Mouse (Mus musculus) embryonic facial prominence, embryonic 11.5 days (tissue): ENCODE results near the gene Lpar3. TPM values are rescaled to one million over a fixed set of nuclear protein-coding genes. Genes with fewer than 3 reads are reported as not detected.

Source experiments
- ATAC-seq: fragments of 200-750 bp; cut with Nextera tagmentation; replicated peaks from 2 replicates; pipeline ENCODE4 v1.8.0; 2017; ENCODE audit warnings: low read depth; ENCODE audit not compliant: insufficient number of reproducible peaks, low FRiP score, low TSS enrichment
- DNase-seq: peaks from one replicate; pipeline ENCODE4 v3.0.0-alpha.2; 2015; ENCODE audit warnings: low spot score
- H3K27ac ChIP-seq: fragments of 300-500 bp; sonication (generic); replicated peaks from 2 replicates; pipeline ENCODE4 v1.5.1; 2014; ENCODE audit warnings: mild to moderate bottlenecking, low read depth, low read length, control low read depth
- H3K27me3 ChIP-seq: fragments of 300-500 bp; sonication (generic); 2 replicates; pipeline ENCODE4 v1.6.1; 2014; ENCODE audit warnings: mild to moderate bottlenecking, low read length, moderate library complexity, mixed read lengths; ENCODE audit not compliant: control insufficient read depth, insufficient read depth
- H3K36me3 ChIP-seq: fragments of 300-500 bp; sonication (generic); replicated peaks from 2 replicates; pipeline ENCODE4 v1.6.1; 2014; ENCODE audit warnings: low read depth, mild to moderate bottlenecking, low read length, moderate library complexity, mixed read lengths; ENCODE audit not compliant: control insufficient read depth, insufficient read depth
- H3K4me1 ChIP-seq: fragments of 300-500 bp; sonication (generic); 2 replicates; pipeline ENCODE4 v1.6.1; 2014; ENCODE audit warnings: low read length, mixed read lengths; ENCODE audit not compliant: control insufficient read depth, insufficient read depth
- H3K4me2 ChIP-seq: fragments of 300-500 bp; sonication (generic); 2 replicates; pipeline ENCODE4 v1.6.1; 2014; ENCODE audit warnings: low read depth, mild to moderate bottlenecking, control low read depth, low read length, moderate library complexity
- H3K4me3 ChIP-seq: fragments of 300-500 bp; sonication (generic); 2 replicates; pipeline ENCODE4 v1.5.1; 2014; ENCODE audit warnings: low read depth, low read length, control low read depth
- H3K9ac ChIP-seq: fragments of 300-500 bp; sonication (generic); replicated peaks from 2 replicates; pipeline ENCODE4 v1.6.1; 2014; ENCODE audit warnings: mild to moderate bottlenecking, control low read depth, low read length
- H3K9me3 ChIP-seq: fragments of 300-500 bp; sonication (generic); replicated peaks from 2 replicates; pipeline ENCODE4 v1.6.1; 2016; ENCODE audit warnings: mild to moderate bottlenecking, low read length, inconsistent platforms, mixed read lengths; ENCODE audit not compliant: control insufficient read depth
- WGBS: fragments of 180-500 bp; shearing (Covaris S2); extraction: QIAGEN DNeasy Blood & Tissue Kit; methylation state at CpG from one replicate; pipeline ENCODE4 v1.1.7; 2014; 5-methylcytosine and 5-hydroxymethylcytosine counted together
- polyA plus RNA-seq: library from polyadenylated mRNA; unstranded; fragments of >200 nt; fragmentation: Nextera tagmentation; extraction: Ambion mirVana; gene quantifications from 2 replicates; pipeline ENCODE4 v1.2.1, GENCODE M21; 2014

The Lpar3 gene
- polyA plus RNA-seq, 1 experiment from 2014 or later, result 0.88 TPM

DNA sequence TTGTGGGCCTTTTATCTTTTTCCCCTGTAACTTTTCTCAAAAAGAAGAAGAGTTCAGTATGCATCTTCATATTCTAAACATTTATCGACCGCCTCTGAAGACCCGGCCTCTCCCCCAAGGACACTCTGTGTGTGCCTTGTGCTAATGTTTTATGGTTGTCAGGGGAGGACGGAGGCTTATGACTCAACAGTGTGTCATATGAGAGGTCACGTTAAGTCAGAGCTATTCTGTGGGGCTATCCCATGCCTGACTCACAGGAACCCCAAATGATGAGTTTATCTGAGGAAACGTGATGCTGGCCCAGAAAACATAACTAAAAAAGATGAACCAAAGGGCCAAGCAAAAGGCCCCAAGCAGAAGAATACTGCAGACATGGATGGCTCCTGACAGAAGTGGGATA, 31.0 kb downstream of the Lpar3 start:
- Histone ChIP-seq H3K36me3 (no peaks in the 10 kb centered on the region), H3K9ac (no peak overlapping the region), H3K27me3 (no peaks in the 10 kb centered on the region), H3K9me3 (no peaks in the 10 kb centered on the region), H3K27ac (no peak overlapping the region), H3K4me2 (no peak overlapping the region), H3K4me1 (no peaks in the 10 kb centered on the region), H3K4me3 (no peak overlapping the region)
- DNase-seq, result no peak
- WGBS, result 83% methylated on average over 6 of the region's 6 CpGs
- ATAC-seq, result no peak

DNA sequence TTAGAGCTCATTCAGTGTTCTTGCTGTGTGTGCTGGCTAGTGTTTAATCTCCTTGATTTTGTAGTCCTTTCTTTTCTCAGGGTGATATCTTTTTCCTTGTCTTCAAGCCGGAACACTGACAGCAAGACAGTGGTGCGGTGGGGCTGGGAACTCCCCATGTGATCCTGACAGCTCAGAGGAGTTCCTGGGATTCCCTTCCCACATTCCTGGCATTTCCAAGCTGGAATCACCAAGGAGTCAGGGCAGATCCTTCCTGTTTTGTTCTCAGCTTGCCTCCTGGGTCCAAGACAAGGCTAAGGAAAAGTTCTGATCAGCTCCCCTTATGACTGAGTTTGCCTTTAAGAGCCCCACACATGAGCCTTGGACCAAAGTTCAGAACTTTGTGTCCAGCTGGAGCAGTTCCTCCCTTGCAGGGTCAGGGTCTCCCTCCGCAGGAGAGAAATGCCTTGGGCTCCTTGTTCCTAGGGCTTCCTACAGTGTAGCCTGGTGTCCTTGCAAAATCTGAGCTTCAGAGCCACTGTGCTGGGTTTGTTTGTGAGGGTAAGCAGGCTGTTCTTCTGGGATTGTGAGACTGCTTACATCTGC, 33.1 kb downstream of the Lpar3 start:
- H3K9me3 ChIP-seq, result no peaks in the 10 kb centered on the region
- no peak overlapping the region for H3K4me2 ChIP-seq
- no peak for ATAC-seq

GRCm38 (mm10) chr3:146255123-146255522, 34.4 kb downstream of the Lpar3 start:
- H3K9ac ChIP-seq, result no peak overlapping the region
- WGBS, result 91% methylated on average over 5 of the region's 5 CpGs
- no peak overlapping the region for H3K4me2 ChIP-seq
- H3K9me3 ChIP-seq, result no peaks in the 10 kb centered on the region
- no peaks in the 10 kb centered on the region for H3K27me3 ChIP-seq
- H3K27ac ChIP-seq, result no peak overlapping the region
- H3K36me3 ChIP-seq, result no peaks in the 10 kb centered on the region
- DNase-seq (no peak), ATAC-seq (no peak)
- no peaks in the 10 kb centered on the region for H3K4me1 ChIP-seq
- no peak overlapping the region for H3K4me3 ChIP-seq

More for the DNA sequence above, 33.1 kb downstream of the Lpar3 start:
- H3K4me1 ChIP-seq, result no peaks in the 10 kb centered on the region
- no peak overlapping the region for H3K4me3 ChIP-seq
- H3K9ac ChIP-seq, result no peak overlapping the region
- H3K27me3 ChIP-seq, result no peaks in the 10 kb centered on the region
- H3K36me3 ChIP-seq, result no peaks in the 10 kb centered on the region
- no peak for DNase-seq
- WGBS, result 25% methylated on average over 3 of the region's 3 CpGs
- H3K27ac ChIP-seq, result no peak overlapping the region

GRCm38 (mm10) chr3:146257483-146258122, 36.8 kb downstream of the Lpar3 start:
- no peak for DNase-seq
- no peak for ATAC-seq

GRCm38 (mm10) chr3:146260203-146260602, 39.4 kb downstream of the Lpar3 start:
- H3K4me3 ChIP-seq, result no peak overlapping the region
- ATAC-seq (no peak), DNase-seq (no peak)
- H3K27me3 ChIP-seq, result no peaks in the 10 kb centered on the region
- WGBS, result 86% methylated on average over 9 of the region's 9 CpGs
- H3K27ac ChIP-seq, result no peak overlapping the region
- H3K4me1 ChIP-seq, result no peaks in the 10 kb centered on the region
- no peaks in the 10 kb centered on the region for H3K9me3 ChIP-seq
- H3K36me3 ChIP-seq, result no peaks in the 10 kb centered on the region
- no peak overlapping the region for H3K9ac ChIP-seq
- H3K4me2 ChIP-seq, result no peak overlapping the region

More at GRCm38 (mm10) chr3:146257483-146258122, 36.8 kb downstream of the Lpar3 start:
- no peak overlapping the region for H3K4me2 ChIP-seq
- no peaks in the 10 kb centered on the region for H3K36me3 ChIP-seq
- no peaks in the 10 kb centered on the region for H3K27me3 ChIP-seq
- WGBS, result 67% methylated on average over 10 of the region's 10 CpGs
- no peaks in the 10 kb centered on the region for H3K9me3 ChIP-seq
- no peak overlapping the region for H3K27ac ChIP-seq
- H3K4me3 ChIP-seq, result no peak overlapping the region
- H3K9ac ChIP-seq, result no peak overlapping the region
- H3K4me1 ChIP-seq, result no peaks in the 10 kb centered on the region

DNA sequence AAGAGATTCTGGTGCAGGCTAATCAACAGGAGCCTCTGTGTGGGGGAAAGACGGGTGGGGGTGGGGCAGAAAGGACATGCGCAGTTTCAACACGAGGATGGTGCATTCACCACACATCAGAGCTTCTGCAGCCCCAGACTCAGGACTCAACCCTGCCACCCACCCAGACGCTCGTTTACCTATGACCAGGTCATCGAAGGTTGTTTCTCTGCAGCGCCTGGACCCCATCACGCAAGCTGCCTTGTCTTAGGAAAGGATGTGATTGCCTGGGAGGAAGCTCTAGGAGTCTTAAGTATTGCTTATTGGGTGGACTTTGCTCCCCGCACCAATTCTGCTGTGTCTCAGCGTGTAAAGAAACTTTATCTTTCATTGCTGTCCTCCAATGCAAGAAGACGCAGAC, 40.1 kb downstream of the Lpar3 start:
- no peak overlapping the region for H3K27ac ChIP-seq
- H3K27me3 ChIP-seq, result no peaks in the 10 kb centered on the region
- ATAC-seq (no peak), DNase-seq (no peak)
- H3K4me3 ChIP-seq, result no peak overlapping the region
- H3K9me3 ChIP-seq, result no peaks in the 10 kb centered on the region
- no peak overlapping the region for H3K9ac ChIP-seq
- H3K36me3 ChIP-seq, result no peaks in the 10 kb centered on the region
- H3K4me2 ChIP-seq, result no peak overlapping the region
- 84% methylated on average over 11 of the region's 11 CpGs for WGBS
- H3K4me1 ChIP-seq, result no peaks in the 10 kb centered on the region

DNA sequence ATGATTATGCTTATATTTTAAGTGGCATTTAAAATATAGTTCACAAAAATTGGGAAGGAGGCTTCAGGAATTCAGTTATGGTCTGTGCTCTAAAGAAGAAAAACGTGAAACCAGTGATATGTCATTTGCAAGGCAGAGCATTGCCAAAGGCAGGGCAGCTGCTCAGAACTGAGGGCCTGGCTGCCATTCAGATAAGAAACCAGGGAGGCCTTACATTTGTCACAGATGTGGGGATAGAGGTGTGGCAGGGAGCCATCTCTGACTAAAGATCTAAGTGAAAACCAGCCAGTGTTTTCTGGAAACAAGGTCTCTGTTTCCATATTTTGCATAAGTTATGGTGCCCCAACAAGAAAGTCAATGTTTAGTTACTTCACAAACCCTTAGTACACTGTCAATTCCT, 41.8 kb downstream of the Lpar3 start:
- Histone ChIP-seq H3K27me3 (no peaks in the 10 kb centered on the region), H3K36me3 (no peaks in the 10 kb centered on the region), H3K4me3 (no peak overlapping the region), H3K9me3 (no peaks in the 10 kb centered on the region), H3K27ac (no peak overlapping the region), H3K9ac (no peak overlapping the region), H3K4me1 (no peaks in the 10 kb centered on the region), H3K4me2 (no peak overlapping the region)
- no peak for DNase-seq
- ATAC-seq, result no peak
- 51% methylated on average over 1 of the region's 1 CpGs for WGBS

DNA sequence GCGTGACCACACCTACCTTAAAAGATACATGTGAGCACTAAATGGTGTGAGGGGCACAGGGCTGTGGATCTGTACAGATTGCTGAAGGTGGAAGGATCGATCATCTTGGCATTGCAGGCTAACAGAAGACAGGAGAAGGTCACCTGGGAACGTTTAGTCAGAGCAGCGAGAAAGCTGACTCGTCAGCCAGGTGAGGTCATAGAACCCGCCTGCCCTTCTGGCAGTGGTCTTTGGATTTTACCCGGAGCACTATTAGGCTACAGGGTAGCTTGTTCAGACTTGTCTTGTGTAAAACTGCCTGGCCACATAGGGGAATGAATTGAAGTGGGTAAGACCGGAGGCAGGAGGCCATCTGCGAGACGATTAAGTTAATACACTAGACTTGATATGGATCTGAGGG, 43.4 kb downstream of the Lpar3 start:
- Histone ChIP-seq H3K27me3 (no peaks in the 10 kb centered on the region), H3K4me1 (no peaks in the 10 kb centered on the region), H3K27ac (no peak overlapping the region), H3K36me3 (no peaks in the 10 kb centered on the region), H3K9ac (no peak overlapping the region), H3K9me3 (no peaks in the 10 kb centered on the region), H3K4me2 (no peak overlapping the region), H3K4me3 (no peak overlapping the region)
- WGBS, result 83% methylated on average over 10 of the region's 10 CpGs
- no peak for DNase-seq
- ATAC-seq, result no peak
